Mouse (Mus musculus): ENCODE results near the gene Sorbs2. TPM values are rescaled to one million over a fixed set of nuclear protein-coding genes. Genes with fewer than 3 reads are reported as not detected.

Gene Sorbs2
- total RNA-seq, 2 experiments from 2014 or later, result 88.1 TPM

DNA sequence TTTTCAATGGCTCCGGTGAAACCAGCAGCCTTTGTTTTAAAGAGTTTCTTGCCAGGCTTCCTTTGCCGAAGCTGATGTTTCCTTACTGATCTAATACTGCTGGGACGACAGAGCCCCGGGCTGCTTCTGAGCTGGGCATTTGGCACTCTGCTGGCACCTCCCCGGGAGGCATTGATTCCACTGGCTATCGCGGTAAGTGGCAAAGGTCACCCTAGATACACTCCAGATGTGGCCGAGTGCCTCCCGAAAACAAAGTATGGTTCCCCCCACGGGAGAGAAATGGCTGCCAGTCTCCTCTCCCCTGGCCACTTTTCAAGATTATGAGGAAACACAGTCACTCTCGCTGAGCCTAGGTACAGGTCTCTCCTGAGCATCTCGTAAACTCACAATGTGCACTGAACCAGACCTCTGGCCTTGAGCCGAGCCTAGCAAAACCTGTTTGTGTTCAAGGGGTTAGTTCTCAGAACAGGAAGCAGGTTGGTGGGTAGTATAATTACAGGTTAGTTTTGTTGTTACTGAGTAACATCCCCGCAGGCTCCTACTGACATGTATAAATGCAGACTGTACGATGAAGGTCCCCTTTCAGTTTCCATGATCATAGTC lies 114.1 kb downstream of the Sorbs2 start:
- DNase-seq (ENCODE audit: low spot score in 2 of 2), result no peak

DNA sequence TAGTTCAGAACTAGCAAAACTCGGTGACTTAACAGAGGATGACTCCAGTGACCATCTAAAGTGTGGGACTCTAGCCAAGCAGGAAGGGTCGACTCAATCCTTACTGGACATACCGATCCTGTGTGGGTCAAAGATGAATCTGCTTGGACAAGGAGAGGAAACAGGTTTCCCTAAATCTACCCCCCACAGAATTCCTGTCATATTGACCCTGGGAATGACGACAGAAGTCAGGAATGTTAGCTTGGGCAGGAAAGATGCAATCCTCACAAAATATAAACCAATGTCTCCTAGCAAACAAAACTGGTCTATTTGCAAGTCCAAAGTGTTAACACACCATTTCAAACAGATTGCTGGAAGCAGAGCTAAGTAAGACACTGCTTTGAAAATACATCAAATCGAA lies 118.8 kb downstream of the Sorbs2 start:
- DNase-seq (ENCODE audit: low spot score in 2 of 2), result no peak

DNA sequence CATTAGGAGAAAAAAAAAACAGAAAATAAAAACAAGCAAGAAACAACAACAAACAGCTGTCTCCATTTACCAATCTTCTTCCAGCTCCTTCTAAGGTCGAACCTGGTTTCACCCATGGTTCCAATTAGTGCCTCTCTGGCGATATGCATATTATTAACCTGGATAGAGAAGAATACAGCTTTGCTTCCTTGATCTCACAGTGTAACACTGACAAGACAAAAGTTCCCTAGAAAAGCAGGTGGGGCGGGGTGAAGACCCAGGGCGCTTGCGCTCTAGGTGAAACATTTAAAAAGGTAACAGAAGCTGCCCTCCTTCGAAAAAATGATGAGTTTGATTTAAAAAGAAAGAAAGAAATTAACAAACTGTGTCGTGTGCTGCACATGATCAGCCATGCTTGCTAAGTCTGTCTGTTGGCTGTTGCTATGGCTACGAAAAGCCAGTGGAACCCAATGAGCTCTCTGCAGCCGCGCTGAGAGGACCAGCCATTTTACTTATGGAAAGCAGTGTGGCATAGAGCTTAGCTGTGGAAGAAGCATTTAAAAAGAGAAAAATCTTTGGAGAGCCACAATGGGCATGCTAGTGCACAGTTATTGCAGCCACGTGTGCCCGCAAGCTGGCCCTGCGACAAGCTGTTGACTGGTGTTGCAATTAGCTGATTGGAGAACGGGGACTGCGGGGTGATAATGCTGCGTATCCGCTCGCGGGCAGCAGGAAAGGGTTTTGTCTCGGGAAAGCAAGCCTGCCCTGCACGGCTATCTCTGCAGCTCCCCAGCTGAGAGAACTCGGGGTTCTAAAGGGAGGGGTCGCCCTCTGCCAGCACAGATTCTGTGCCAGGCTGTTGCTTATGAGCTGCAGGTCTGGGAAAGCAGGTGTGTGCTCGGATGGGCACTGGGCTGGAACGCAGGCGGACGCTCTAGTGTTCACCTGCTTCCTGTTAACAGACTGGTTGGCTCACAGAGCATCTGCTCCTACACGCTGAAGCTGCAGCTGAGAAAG lies 120.0 kb downstream of the Sorbs2 start:
- peak in 1 of 2 experiments; percentile 25 for DNase-seq (ENCODE audit: low spot score in 2 of 2)

DNA sequence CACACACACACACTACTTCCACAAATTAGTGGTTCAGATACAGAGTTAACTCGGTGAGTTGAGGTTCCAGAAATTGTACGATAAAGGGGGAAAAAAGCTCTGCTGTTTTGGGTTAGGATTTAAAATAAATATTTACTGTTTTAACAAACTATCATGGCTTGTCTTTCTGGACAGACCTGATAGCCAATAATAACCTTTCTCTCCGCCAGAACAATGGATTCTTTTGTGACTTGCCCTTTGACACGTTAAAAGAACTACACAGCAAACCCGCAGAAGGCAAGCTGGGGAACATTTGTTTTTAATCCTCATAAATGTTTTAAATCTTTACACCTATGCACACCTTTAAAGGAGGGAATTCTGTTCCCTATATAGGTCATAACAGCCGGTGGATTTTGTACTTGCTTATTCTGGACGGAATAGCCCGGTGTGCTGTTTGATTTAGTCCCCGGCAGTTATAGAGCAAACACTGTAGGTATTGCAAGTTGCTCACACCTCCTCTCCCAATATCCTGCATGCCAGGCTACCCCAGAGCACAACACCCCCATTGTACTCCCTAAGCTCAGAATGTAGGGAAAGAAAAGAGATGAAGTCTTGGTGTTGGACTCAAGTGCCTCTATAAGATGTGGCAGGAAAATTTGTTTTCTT lies 121.0 kb downstream of the Sorbs2 start:
- DNase-seq (ENCODE audit: low spot score in 2 of 2), result no peak

DNA sequence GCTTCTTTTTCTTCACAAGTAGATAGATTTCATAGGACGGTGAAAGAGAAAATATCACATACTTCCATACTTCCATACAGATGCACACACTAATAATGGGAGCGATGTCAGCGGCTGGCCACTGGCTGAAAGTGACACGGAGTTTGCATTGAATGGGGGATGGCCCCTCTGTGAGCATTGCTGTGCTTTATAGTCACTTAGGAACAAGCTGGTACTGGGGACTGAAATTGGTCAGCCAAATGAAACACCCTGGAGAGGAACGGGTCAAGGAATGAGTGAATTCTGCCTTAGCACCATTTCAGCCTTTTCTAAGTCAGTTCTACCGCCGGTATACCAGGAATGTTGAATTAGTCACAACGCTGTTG lies 121.5 kb downstream of the Sorbs2 start:
- DNase-seq (ENCODE audit: low spot score in 2 of 2), result no peak

DNA sequence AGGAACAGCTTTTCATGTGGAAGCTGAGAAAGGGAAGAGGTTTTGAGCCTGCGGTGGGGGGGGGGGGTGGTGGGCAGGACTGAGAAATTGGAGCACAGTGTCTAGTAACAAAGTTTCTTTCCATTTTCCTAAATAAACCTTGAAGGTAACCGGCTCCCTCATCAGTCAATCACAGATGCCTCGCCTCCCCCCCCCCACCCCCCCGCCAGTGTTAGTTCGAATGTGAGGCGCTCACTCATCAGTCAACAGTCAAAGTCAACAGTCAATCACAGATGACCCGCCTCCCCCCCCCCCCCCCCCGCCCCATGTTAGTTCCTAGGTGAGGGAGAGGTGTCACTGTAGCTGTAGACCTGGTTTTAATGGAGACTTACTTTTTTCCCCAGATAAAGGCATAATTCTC lies 123.4 kb downstream of the Sorbs2 start:
- DNase-seq (ENCODE audit: low spot score in 2 of 2), result no peak

DNA sequence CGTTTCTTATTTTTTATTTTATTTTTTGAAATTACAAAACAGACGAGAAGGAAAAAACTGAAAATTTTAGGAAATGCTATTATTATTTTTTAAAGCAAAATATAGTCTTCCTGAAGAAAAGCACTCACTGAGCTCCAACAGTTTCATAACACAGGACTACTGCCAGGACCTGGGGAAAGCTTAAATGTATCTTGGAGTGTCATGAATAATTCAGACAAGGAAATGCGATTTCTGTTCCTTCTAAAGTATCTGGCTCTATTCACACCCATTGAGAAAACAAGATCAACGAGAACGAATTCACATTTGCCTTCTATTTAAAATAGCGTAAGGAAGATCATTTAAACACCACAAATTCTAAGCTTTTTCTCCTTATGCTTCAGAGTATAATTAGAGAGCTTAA lies 127.6 kb downstream of the Sorbs2 start:
- DNase-seq (ENCODE audit: low spot score in 2 of 2), result no peak

DNA sequence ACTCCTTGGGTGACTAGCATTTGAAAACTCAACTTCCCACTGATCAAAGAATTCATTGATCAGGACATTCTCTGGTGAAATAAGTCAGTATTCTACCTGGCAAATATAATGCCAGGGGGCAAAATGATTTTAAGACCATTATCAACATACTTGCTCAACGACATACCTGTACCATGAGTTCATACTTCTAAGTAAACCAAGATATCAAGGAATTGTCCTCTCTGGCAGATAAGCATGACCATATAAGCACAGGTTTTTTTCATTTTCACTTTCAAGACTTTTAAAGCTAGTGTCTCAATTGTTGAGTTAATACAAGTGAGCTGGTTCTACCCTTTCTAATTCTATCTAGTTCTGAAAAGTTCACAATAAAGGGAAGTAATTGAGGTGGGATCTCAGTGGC lies 130.2 kb downstream of the Sorbs2 start:
- no peak for DNase-seq (ENCODE audit: low spot score in 2 of 2)

DNA sequence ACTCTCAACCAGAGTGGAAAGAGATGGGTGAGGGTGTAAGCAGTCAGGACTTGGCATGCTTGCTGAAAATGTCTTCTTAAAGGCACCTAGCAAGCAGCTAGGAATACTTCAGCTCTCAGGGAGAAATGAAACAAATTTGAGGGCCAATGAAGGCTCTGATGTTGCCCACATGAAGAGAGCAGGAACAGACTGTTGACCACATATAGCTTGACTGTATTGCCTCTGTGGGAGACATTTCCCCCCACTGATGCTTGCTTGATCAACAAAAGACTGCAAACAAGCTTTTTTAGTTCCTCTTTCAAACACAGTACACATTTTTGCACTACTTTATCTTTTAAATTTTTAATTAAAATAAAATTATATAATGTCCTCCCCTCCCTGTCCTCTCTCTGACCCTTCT lies 131.9 kb downstream of the Sorbs2 start:
- DNase-seq (ENCODE audit: low spot score in 2 of 2), result no peak

DNA sequence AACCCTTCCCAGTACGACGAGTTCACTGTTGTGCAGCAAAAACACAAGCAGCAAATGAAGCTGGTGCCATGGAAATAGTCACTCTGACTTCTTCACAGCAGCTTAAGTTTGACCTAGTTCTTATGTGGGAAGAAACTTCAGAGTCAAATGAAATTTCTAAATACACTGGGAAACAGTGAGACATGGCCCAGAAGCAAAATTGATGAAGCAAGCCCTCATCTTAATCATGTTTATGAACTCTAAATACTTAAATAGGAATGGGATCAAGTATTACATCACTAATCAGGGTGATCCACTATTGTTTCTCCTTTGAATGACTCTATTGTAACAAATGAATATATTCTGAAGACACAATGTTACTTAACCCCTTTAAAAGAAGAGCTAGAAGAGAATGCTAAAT lies 137.1 kb downstream of the Sorbs2 start:
- no peak for DNase-seq (ENCODE audit: low spot score in 2 of 2)

DNA sequence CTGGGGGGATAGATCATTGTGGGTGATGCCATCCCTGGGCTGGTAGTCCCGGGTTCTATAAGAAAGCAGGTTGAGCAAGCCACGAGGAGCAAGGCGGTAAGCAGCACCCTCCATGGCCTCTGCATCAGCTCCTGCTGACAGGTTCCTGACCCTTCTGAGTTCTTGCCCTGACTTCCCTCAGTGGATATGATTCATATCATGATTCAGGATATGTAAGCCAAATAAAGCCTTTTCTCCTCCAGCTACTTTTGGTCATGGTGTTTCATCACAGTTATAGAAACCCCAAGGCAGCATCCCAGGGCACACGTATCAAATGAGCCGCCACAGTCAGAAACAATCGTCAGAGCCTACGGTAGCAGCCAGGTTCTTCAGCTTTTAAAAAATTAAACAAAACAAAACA lies 141.5 kb downstream of the Sorbs2 start:
- no peak for DNase-seq (ENCODE audit: low spot score in 2 of 2)

DNA sequence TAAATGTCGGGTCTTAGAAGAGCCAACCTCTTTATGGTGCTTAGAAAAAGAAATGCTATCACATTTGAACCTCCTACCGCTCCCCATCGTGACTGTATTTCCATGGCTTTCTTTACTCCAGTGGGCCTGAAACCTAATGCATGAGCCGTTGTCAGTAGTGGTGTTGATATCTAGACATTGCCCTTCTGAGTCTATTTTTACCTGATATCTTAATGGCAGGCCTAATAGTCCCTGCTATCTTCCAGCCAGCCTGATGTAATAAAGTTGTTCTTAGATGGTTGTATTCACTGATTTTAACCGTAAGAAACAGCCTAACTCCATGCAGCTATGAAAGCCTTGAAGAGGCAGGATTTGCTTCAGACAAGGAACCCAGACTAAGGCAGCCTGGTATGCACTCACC lies 142.4 kb downstream of the Sorbs2 start:
- no peak for DNase-seq (ENCODE audit: low spot score in 2 of 2)

DNA sequence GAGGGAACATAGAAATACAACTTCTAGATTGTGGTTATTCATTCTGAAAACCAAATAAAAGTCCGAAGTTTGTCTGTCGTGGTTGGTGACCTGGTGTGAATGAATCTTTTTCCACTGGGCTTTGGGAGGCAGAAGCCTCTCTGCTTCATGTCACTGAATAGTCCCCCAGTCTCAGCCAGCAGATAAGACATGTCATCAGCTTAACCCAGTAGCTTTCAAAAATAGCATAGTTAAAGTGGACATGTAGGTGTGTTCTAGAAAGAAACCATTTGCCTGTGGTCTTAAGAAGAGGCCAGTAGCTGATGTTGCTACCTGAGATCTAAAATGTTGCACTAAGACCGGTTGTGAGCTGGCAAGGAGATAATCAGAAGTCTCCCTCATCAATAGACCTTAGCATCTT lies 150.4 kb downstream of the Sorbs2 start:
- no peak for DNase-seq (ENCODE audit: low spot score in 2 of 2)

DNA sequence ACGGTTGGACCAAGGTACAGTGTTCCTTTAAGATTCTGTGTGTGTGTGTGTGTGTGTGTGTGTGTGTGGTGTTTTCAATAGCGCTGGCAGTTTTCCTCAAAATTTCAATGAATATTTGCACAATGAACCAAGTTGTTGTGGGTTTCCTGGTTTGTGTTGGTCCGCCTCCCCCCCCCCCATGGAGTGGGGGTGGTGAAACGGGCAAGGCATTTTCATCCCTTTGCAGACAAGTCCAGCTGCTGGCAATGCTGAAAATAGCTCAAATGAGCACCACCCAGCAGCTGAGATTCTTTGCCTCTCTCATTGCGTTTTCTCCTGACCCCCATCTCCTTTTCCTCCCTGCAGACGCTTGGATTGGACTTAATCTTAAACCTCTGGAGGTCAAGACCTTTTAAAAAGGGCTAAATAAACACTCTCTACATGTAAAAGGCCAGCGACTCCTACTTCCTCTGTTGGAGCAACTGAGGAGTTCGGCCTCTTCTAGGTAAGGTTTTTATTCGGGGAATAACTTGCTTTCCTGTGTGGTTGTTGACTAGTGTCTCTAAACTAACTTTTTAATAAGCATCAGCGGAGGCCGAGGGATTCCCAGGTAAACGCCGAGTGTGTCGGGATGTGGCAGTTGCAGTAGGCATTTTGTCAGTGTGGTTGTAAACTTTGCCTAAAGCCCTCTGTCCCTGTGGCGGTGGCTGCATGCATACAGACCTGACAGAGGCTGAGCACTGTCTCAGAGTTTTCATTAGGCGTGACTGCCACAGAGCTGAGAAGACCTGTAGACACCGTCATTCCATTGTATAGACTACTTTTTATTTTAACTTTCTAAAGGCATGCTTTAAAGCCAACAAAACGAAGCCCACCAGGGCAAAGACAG lies 151.1 kb downstream of the Sorbs2 start:
- no peak for DNase-seq (ENCODE audit: low spot score in 2 of 2)

DNA sequence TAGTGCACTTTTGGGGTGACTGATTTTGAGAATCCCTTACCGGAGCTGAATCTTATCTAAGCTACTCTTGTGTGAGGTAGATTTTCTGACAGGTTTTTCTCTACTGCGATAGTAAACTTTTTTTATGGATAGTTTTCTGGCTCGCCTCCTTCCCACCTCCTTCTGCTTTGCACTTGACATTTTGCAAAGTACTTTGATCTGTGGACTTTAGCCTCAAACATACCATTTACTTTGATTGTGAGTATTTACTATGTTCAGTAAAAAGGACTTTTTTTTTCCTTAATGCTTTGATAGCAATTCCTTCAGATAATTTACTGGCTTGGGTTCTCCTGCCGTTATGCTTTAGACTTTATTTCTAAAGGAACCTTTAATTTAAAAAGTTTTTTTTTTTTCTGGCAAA lies 151.9 kb downstream of the Sorbs2 start:
- no peak for DNase-seq (ENCODE audit: low spot score in 2 of 2)

DNA sequence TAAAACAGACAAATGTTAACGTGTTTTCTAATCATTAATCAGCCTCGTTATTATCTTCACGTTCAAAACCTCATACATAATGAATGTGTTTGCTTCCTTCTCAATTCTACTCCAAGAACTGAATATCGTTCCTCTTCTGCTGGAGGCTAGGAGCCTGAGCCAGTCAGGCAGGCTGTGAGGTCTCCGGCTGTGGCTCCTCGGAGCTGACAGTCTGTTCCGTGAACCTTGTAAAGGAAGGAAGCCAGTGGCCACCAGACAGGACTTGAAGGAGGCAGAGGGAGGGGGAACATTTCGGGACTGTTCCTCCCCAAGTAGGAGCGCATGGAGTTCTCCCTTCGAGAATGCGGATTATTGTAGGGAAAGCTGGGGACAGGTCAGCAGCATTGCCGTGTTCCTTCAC lies 153.0 kb downstream of the Sorbs2 start:
- DNase-seq (ENCODE audit: low spot score in 2 of 2), result no peak

DNA sequence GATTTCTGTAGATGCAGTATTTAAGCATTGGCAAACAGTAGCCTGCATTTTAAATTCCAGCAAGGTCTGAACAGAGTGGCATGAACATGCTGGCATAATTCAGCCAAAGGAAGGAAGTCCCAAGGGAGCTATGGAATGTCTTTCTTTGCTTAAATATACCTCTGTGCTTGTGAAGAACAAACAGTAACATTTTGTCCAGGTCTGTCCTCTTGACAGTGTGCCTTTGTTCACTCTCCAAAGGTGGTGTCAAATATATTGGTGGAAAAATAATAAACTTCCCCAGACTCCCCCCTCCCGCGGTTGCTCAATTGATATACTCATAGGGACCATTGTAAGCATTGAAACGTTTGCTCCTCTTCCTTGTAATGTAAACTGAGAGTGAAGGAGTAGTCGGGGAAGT lies 154.0 kb downstream of the Sorbs2 start:
- DNase-seq (ENCODE audit: low spot score in 2 of 2), result no peak

DNA sequence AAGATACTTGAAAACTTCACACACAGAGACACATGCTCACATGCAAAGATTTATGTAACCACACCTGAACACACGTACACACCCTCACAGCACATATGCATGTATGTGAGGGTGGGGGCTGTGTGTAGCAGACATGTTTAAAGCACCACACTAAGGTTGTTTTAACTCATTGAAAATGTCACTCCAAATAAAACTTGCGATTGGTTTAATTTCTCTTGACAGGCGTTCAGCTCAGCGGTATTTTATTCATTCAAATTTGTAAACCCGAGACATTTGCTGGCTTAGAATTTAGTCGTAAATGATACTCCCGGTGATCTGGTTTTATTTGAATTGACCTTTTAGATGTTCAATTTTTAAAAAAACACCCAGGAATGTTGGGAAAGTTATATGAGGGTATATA lies 158.6 kb downstream of the Sorbs2 start:
- DNase-seq (ENCODE audit: low spot score in 2 of 2), result no peak

DNA sequence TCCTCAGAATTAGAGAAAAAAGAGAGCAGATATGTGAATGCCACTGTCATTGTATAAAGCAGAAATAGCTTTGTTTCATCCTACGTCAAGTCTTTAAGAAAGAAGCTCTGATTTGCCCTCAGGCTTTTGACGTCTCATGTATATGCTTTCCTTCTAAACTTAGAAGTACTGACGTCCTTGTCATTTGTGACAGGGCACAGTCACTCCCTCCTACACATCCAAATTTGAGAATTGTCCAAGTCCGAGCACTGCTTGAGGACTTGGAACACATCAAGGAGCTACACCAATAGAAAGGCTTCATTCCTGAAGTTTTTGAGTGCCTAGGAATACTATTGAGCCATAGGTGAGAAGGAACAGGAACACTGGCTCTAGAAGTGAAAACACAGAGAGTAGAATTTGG lies 165.6 kb downstream of the Sorbs2 start:
- DNase-seq (ENCODE audit: low spot score in 2 of 2), result no peak

DNA sequence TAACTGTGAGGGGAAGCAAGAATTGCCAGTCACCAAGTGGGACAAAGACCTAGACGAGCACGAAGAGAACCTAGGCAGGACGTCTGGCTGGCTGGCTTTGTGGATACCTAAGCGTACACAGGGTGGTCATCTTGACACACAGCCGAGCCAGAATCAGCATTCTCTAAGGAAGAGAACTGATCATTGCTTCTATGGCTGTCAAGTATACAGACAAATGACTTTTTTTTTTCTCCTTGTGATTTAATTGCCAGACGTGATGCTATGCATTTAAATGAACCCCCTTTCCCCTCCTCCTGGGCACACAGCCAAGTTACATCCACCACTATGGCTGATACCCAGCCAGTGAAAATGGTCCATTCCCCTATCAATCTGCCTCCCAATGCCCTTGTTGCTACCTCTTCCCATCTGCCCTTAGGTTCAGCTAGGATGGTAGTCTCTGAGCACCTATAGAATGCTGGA lies 168.3 kb downstream of the Sorbs2 start:
- DNase-seq (ENCODE audit: low spot score in 2 of 2), result no peak

All from adrenal gland, postnatal 4 days (tissue).